Mouse (Mus musculus): Measurements from ENCODE around the gene Cul1. TPM values are rescaled to one million over a fixed set of nuclear protein-coding genes. Genes with fewer than 3 reads are reported as not detected.
"Not testable (repeated sequence)": the region's sequence is repeated elsewhere in the genome, so short reads cannot be mapped to it uniquely, and the experiment has no call there.

Gene Cul1
- total RNA-seq (2021) = 100 to 1,000 TPM; 111 to 116 TPM
- long read RNA-seq, experiment 1, transcript Cul1-201 (22 exons, 3,161 nt) = major isoform, 97 of 144 reads
- long read RNA-seq, experiment 1, partial matches to known transcripts = 9 of 144 reads
- long read RNA-seq, experiment 1, other reads (novel, unspliced or antisense) = 38 of 144 reads
- long read RNA-seq, experiment 2, transcript Cul1-201 (22 exons, 3,161 nt) = major isoform, 87 of 132 reads
- long read RNA-seq, experiment 2, partial matches to known transcripts = 8 of 132 reads
- long read RNA-seq, experiment 2, other reads (novel, unspliced or antisense) = 37 of 132 reads

- no peak for DNase-seq (ENCODE audit: low spot score in 2 of 2)
These were observed at the start of gene Cul1 for GRCm38 (mm10) chr6:47453098-47453497. Gene Cul1, plus strand, starts transcription at chr6:47453398.

GRCm38 (mm10) chr6:47404419-47405382 lies 48.5 kb upstream of the Cul1 start:
- no peak for DNase-seq (ENCODE audit: low spot score in 2 of 2)

- no peak for DNase-seq (ENCODE audit: low spot score in 2 of 2)
These were observed 40.2 kb upstream of the Cul1 start for GRCm38 (mm10) chr6:47412886-47413606.

- DNase-seq (ENCODE audit: low spot score in 2 of 2) = no peak
These were observed 39.5 kb upstream of the Cul1 start for GRCm38 (mm10) chr6:47413656-47414055.

- no peak for DNase-seq (ENCODE audit: low spot score in 2 of 2)
These were observed 34.5 kb upstream of the Cul1 start for GRCm38 (mm10) chr6:47418691-47419090.

- DNase-seq (ENCODE audit: low spot score in 2 of 2) = no peak
These were observed 33.0 kb upstream of the Cul1 start for GRCm38 (mm10) chr6:47420156-47420555.

GRCm38 (mm10) chr6:47421221-47421620 lies 32.0 kb upstream of the Cul1 start:
- DNase-seq (ENCODE audit: low spot score in 2 of 2) = no peak

- no peak for DNase-seq (ENCODE audit: low spot score in 2 of 2)
These were observed 27.1 kb upstream of the Cul1 start for GRCm38 (mm10) chr6:47426136-47426535.

GRCm38 (mm10) chr6:47426556-47426955 lies 26.6 kb upstream of the Cul1 start:
- not testable (repeated sequence) for DNase-seq (ENCODE audit: low spot score in 2 of 2)

- not testable (repeated sequence) for DNase-seq (ENCODE audit: low spot score in 2 of 2)
These were observed 20.4 kb upstream of the Cul1 start for GRCm38 (mm10) chr6:47432795-47433194.

GRCm38 (mm10) chr6:47440080-47440479 lies 13.1 kb upstream of the Cul1 start:
- no peak for DNase-seq (ENCODE audit: low spot score in 2 of 2)

- no peak for DNase-seq (ENCODE audit: low spot score in 2 of 2)
These were observed 5.5 kb upstream of the Cul1 start for GRCm38 (mm10) chr6:47447658-47448057.

- peak; percentile 36 to 50 for DNase-seq (ENCODE audit: low spot score in 2 of 2)
These were observed 428 bp downstream of the Cul1 start for GRCm38 (mm10) chr6:47453522-47454130.

GRCm38 (mm10) chr6:47454131-47454574 lies 955 bp downstream of the Cul1 start:
- peak; percentile 60 to 75 for DNase-seq (ENCODE audit: low spot score in 2 of 2)

- DNase-seq (ENCODE audit: low spot score in 2 of 2) = peak; percentile 53 to 65
These were observed 1.7 kb downstream of the Cul1 start for GRCm38 (mm10) chr6:47454575-47455571.

GRCm38 (mm10) chr6:47455843-47456242 lies 2.6 kb downstream of the Cul1 start:
- DNase-seq (ENCODE audit: low spot score in 2 of 2) = no peak

- DNase-seq (ENCODE audit: low spot score in 2 of 2) = no peak
These were observed 3.7 kb downstream of the Cul1 start for GRCm38 (mm10) chr6:47456853-47457252.

GRCm38 (mm10) chr6:47465400-47465799 lies 12.2 kb downstream of the Cul1 start:
- no peak for DNase-seq (ENCODE audit: low spot score in 2 of 2)

- DNase-seq (ENCODE audit: low spot score in 2 of 2) = no peak
These were observed 13.3 kb downstream of the Cul1 start for GRCm38 (mm10) chr6:47466488-47466887.

GRCm38 (mm10) chr6:47467058-47467457 lies 13.9 kb downstream of the Cul1 start:
- no peak for DNase-seq (ENCODE audit: low spot score in 2 of 2)

Measured in left cerebral cortex, adult 18-20 months (tissue).